Mouse (Mus musculus) myocyte (in vitro differentiated cells): ENCODE data around the gene Wsb1. TPM values are rescaled to one million over a fixed set of nuclear protein-coding genes. Genes with fewer than 3 reads are reported as not detected.

Source experiments
- H3K27me3 ChIP-seq: one replicate; pipeline ENCODE4 v1.6.1; 2011; ENCODE audit not compliant: control insufficient read depth, insufficient read depth, insufficient read length
- H3K36me3 ChIP-seq: one replicate; pipeline ENCODE4 v1.6.1; 2011; ENCODE audit not compliant: control insufficient read depth, insufficient read depth
- H3K4me2 ChIP-seq: one replicate; pipeline ENCODE4 v1.6.1; 2011; ENCODE audit warnings: low read depth, control low read depth
- H3K4me3 ChIP-seq: one replicate; pipeline ENCODE4 v1.5.1; 2011; ENCODE audit warnings: mild to moderate bottlenecking, control low read depth, moderate library complexity
- H3K79me2 ChIP-seq: one replicate; pipeline ENCODE4 v1.6.1; 2011; ENCODE audit not compliant: control insufficient read depth, insufficient read depth
- H3ac ChIP-seq: one replicate; pipeline ENCODE4 v1.6.1; 2011; ENCODE audit not compliant: control insufficient read depth, insufficient read length
- CEBPB ChIP-seq: IDR thresholded peaks from 2 replicates; pipeline ENCODE4 v1.6.1; 2011; ENCODE audit warnings: mild to moderate bottlenecking, moderate library complexity; ENCODE audit not compliant: poor library complexity, insufficient read depth, severe bottlenecking
- E2F4 ChIP-seq: IDR thresholded peaks from one replicate; pipeline ENCODE4 v1.6.1; 2011; ENCODE audit warnings: mild to moderate bottlenecking, control low read depth, moderate library complexity; ENCODE audit not compliant: insufficient read depth
- MAX ChIP-seq: IDR thresholded peaks from one replicate; pipeline ENCODE4 v1.6.1; 2011; ENCODE audit warnings: low read depth, mild to moderate bottlenecking, control low read depth
- MYOD1 ChIP-seq, 3 experiments: IDR thresholded peaks; one replicate each; pipeline ENCODE4 v1.6.1; 2011; ENCODE audit warnings: control low read depth in 2 of 3, low read depth in 2 of 3, mild to moderate bottlenecking in 2 of 3, moderate library complexity in 1 of 3; ENCODE audit not compliant: insufficient read length in 2 of 3, control insufficient read depth in 1 of 3
- MYOG ChIP-seq, 3 experiments: IDR thresholded peaks; one replicate each; pipeline ENCODE4 v1.6.1; 2011; ENCODE audit warnings: control low read depth in 2 of 3, low read depth in 2 of 3, mild to moderate bottlenecking in 2 of 3; ENCODE audit not compliant: insufficient read length in 2 of 3, control insufficient read depth in 1 of 3, insufficient read depth in 1 of 3
- POLR2A ChIP-seq: IDR thresholded peaks from one replicate; pipeline ENCODE4 v1.6.1; 2011; ENCODE audit warnings: low read depth, mild to moderate bottlenecking, control low read depth, moderate library complexity; ENCODE audit not compliant: insufficient read length
- POLR2AphosphoS2 ChIP-seq: IDR thresholded peaks from one replicate; pipeline ENCODE4 v1.6.1; 2011; ENCODE audit warnings: low read depth, control low read depth; ENCODE audit not compliant: insufficient read length
- REST ChIP-seq: IDR thresholded peaks from one replicate; pipeline ENCODE4 v1.6.1; 2011; ENCODE audit warnings: mild to moderate bottlenecking, control low read depth, moderate library complexity; ENCODE audit not compliant: insufficient read depth, insufficient read length
- SRF ChIP-seq: IDR thresholded peaks from one replicate; pipeline ENCODE4 v1.6.1; 2011; ENCODE audit warnings: low read depth; ENCODE audit not compliant: control insufficient read depth, insufficient read length
- TCF12 ChIP-seq: IDR thresholded peaks from one replicate; pipeline ENCODE4 v1.6.1; 2011; ENCODE audit warnings: mild to moderate bottlenecking, control low read depth; ENCODE audit not compliant: poor library complexity, insufficient read depth, severe bottlenecking
- TCF3 ChIP-seq: IDR thresholded peaks from one replicate; pipeline ENCODE4 v1.6.1; 2011; ENCODE audit warnings: low read depth, control low read depth; ENCODE audit not compliant: insufficient read length
- USF1 ChIP-seq: IDR thresholded peaks from one replicate; pipeline ENCODE4 v1.6.1; 2011; ENCODE audit warnings: low read depth, mild to moderate bottlenecking, control low read depth, moderate library complexity
- polyA plus RNA-seq: library from polyadenylated mRNA; unstranded; fragments of >200 nt; fragmentation: generic; extraction: Trizol; gene quantifications from one replicate; pipeline ENCODE4 v1.2.1, GENCODE M21; 2012; ENCODE audit warnings: missing spikeins

Gene Wsb1
- polyA plus RNA-seq, 1 experiment: 35.1 TPM

DNA sequence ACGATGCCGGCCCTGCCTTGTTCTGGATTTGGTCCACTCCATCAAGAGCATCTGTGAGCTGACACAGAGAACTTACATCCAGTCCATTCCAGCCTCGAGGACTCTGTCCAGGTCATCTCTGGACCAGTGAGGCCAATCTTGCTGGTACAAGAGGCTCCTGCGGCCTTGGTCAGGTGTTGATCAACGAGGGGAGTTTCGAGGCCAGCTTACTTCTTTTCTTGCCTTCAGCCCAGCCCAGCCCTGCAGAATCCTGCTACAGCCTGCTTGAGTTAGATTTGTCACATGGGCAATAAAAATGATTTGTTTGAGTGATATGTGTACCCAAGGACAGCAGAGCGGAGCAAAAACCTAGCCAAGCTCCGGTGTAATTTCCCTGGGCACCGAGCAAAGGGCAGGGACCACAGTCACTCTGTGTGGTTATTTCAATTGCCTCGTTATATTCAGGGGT, 25.4 kb downstream of the Wsb1 start:
- Histone ChIP-seq H3K27me3 (no peaks in the 10 kb centered on the region), H3K4me3 (no peak overlapping the region), H3K4me2 (no peak overlapping the region), H3K36me3 (no peaks in the 10 kb centered on the region), H3ac (no peak overlapping the region), H3K79me2 (no peaks in the 10 kb centered on the region)
- no peak for TF ChIP-seq TCF12
- no peak for TF ChIP-seq REST
- TF ChIP-seq CEBPB: no peak
- TF ChIP-seq TCF3: no peak
- no peak for TF ChIP-seq E2F4
- TF ChIP-seq MYOD1 (IDR thresholded peaks at IDR 0.05; ENCODE audit: control insufficient read depth in 1 of 3, insufficient read length in 2 of 3, low read depth in 2 of 3): no peak
- TF ChIP-seq POLR2AphosphoS2: no peak
- TF ChIP-seq POLR2A: no peak
- no peak for TF ChIP-seq MAX
- TF ChIP-seq MYOG (IDR thresholded peaks at IDR 0.05; ENCODE audit: control insufficient read depth in 1 of 3, insufficient read depth in 1 of 3, insufficient read length in 2 of 3, low read depth in 2 of 3): no peak
- TF ChIP-seq SRF: no peak
- TF ChIP-seq USF1: no peak

DNA sequence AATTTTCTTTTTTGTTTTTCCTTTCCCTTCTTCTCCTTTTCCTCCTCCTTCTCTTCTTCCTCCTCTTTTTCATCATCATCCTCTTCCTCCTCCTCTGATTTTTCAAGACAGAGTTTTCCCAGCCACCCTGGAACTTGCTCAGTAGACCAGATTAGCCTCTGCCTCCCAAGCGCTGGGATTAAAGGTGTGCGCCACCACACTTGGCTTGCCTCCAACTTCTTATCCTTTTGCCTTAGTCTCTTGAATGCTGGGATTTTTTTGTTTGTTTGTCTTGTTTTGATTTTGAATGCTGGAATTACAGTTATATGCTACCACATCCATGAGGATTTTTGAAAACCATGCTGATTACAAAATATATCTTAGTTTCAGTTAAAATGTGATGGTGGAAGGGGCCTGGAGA, 26.4 kb downstream of the Wsb1 start:
- no peak overlapping the region for H3K4me2 ChIP-seq
- H3K4me3 ChIP-seq: no peak overlapping the region
- H3K79me2 ChIP-seq: no peaks in the 10 kb centered on the region
- H3K36me3 ChIP-seq: no peaks in the 10 kb centered on the region
- H3ac ChIP-seq: no peak overlapping the region
- TF ChIP-seq TCF3 (no peak), TCF12 (no peak), E2F4 (no peak), CEBPB (no peak), SRF (no peak), MAX (no peak), POLR2A (no peak), POLR2AphosphoS2 (no peak), REST (no peak), MYOG (IDR thresholded peaks at IDR 0.05; ENCODE audit: control insufficient read depth in 1 of 3, insufficient read depth in 1 of 3, insufficient read length in 2 of 3, low read depth in 2 of 3) (no peak), MYOD1 (IDR thresholded peaks at IDR 0.05; ENCODE audit: control insufficient read depth in 1 of 3, insufficient read length in 2 of 3, low read depth in 2 of 3) (no peak), USF1 (no peak)
- H3K27me3 ChIP-seq: no peaks in the 10 kb centered on the region

GRCm38 (mm10) chr11:79225371-79226155, 28.9 kb downstream of the Wsb1 start:
- Histone ChIP-seq H3K4me2 (no peak overlapping the region), H3K4me3 (peak overlapping the region; percentile 4), H3ac (no peak overlapping the region), H3K36me3 (no peaks in the 10 kb centered on the region), H3K79me2 (no peaks in the 10 kb centered on the region), H3K27me3 (no peaks in the 10 kb centered on the region)
- no peak for TF ChIP-seq POLR2AphosphoS2
- no peak for TF ChIP-seq MYOG (IDR thresholded peaks at IDR 0.05; ENCODE audit: control insufficient read depth in 1 of 3, insufficient read depth in 1 of 3, insufficient read length in 2 of 3, low read depth in 2 of 3)
- TF ChIP-seq CEBPB: no peak
- TF ChIP-seq TCF12: no peak
- TF ChIP-seq TCF3: no peak
- no peak for TF ChIP-seq USF1

DNA sequence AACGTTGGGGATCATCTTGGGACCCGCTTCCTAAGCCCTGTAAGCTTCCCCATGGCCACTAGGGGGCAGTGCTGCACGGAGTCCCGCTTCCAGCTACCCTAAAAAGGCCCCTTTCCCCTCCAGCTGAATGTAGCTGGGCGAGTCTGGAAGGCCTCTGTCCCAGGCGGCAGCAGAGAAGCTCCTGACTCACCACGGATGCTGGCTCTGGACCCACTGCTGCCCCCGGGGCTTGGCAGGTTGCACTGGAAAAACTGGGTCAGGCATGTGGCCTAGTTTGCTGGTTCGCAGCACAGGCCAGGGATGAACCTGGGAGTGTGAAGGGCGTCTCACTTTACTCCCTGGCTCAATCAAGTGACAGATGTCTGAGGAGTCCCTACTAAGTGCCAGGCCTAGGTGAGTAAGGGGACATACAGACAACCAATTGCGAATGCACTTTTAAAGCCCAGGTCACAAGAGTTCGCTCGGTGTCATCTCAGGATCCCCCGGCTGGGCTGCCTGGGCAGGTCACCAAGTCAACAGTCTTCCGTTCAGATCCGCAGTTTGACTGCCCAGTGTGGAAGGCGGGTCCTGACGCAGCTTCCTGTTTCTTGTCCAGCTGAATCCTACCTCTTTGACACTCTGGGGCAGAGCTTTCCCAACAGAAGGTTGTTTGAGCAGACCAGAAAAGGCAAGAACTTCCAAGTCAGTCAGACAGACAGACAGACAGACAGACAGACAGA, 29.8 kb downstream of the Wsb1 start:
- Histone ChIP-seq H3ac (no peak overlapping the region), H3K36me3 (no peaks in the 10 kb centered on the region), H3K79me2 (no peaks in the 10 kb centered on the region), H3K4me2 (peak overlapping the region; percentile 2), H3K27me3 (no peaks in the 10 kb centered on the region), H3K4me3 (peak overlapping the region; percentile 4)
- no peak for TF ChIP-seq REST

DNA sequence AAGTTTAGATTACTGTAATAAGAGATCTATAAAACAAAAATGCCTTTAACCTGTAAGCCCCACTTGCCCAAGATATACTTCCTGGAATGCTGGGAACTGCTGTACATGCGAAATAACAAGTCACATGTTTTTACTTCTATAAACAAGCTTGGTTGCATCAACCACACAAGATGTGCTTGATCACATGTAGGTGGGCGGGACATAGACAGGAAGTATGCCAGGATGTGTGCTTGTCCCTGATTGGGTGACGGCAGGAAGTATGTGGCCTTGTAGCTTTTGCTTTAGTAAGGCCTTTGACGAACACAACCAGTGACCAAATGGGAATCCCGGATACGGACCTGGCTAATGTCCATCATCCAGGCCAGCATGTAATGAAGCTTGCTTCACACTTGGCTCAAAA, 31.1 kb downstream of the Wsb1 start:
- Histone ChIP-seq H3ac (no peak overlapping the region), H3K4me3 (no peak overlapping the region), H3K79me2 (no peaks in the 10 kb centered on the region), H3K4me2 (no peak overlapping the region), H3K36me3 (no peaks in the 10 kb centered on the region), H3K27me3 (no peaks in the 10 kb centered on the region)
- TF ChIP-seq USF1 (peak; percentile 9), MYOD1 (IDR thresholded peaks at IDR 0.05; ENCODE audit: control insufficient read depth in 1 of 3, insufficient read length in 2 of 3, low read depth in 2 of 3) (no peak)
